Mouse (Mus musculus) layer of hippocampus, adult 9-11 months (tissue): ENCODE measurements around the gene Dcaf6.

ENCODE experiments used
- DNase-seq: peaks from one replicate; pipeline ENCODE4 v3.0.0; 2022

Gene Dcaf6

GRCm38 (mm10) chr1:165460360-165460800 lies at the start of gene Dcaf6, which contains the start of gene Mpc2:
Gene Dcaf6 (minus strand): TSS chr1:165460475.
Gene Mpc2 (plus strand): TSS chr1:165460637.
- DNase-seq = peak; percentile 99

- no peak for DNase-seq
Measured at GRCm38 (mm10) chr1:165506303-165506702, 46.0 kb upstream of the Dcaf6 start.

GRCm38 (mm10) chr1:165503307-165504024 lies 43.2 kb upstream of the Dcaf6 start:
- no peak for DNase-seq

GRCm38 (mm10) chr1:165498856-165499255 lies 38.6 kb upstream of the Dcaf6 start:
- DNase-seq = no peak

- no peak for DNase-seq
Measured at GRCm38 (mm10) chr1:165489197-165489596, 28.9 kb upstream of the Dcaf6 start.

GRCm38 (mm10) chr1:165486108-165486507 lies 25.8 kb upstream of the Dcaf6 start:
- no peak for DNase-seq

GRCm38 (mm10) chr1:165484688-165485233 lies 24.5 kb upstream of the Dcaf6 start, which contains the start of gene Adcy10:
Gene Adcy10 (plus strand): TSS chr1:165485183.
- no peak for DNase-seq

- no peak for DNase-seq
Measured at GRCm38 (mm10) chr1:165471490-165471889, 11.2 kb upstream of the Dcaf6 start.

- DNase-seq = no peak
Measured at GRCm38 (mm10) chr1:165469717-165470116, 9.4 kb upstream of the Dcaf6 start.

GRCm38 (mm10) chr1:165468971-165469370 lies 8.7 kb upstream of the Dcaf6 start:
- no peak for DNase-seq

- no peak for DNase-seq
Measured at GRCm38 (mm10) chr1:165464574-165464973, 4.3 kb upstream of the Dcaf6 start.

- DNase-seq = no peak
Measured at GRCm38 (mm10) chr1:165462861-165463260, 2.6 kb upstream of the Dcaf6 start.

GRCm38 (mm10) chr1:165461681-165462080 lies 1.4 kb upstream of the Dcaf6 start:
- DNase-seq = no peak

- peak; percentile 100 for DNase-seq
Measured at GRCm38 (mm10) chr1:165460801-165461377, 614 bp upstream of the Dcaf6 start.

- DNase-seq = peak; percentile 32
Measured at GRCm38 (mm10) chr1:165459503-165460181, 633 bp downstream of the Dcaf6 start.

- DNase-seq = no peak
Measured at GRCm38 (mm10) chr1:165459041-165459502, 1.2 kb downstream of the Dcaf6 start.

GRCm38 (mm10) chr1:165441719-165442118 lies 18.6 kb downstream of the Dcaf6 start:
- no peak for DNase-seq

GRCm38 (mm10) chr1:165441201-165441600 lies 19.1 kb downstream of the Dcaf6 start:
- DNase-seq = no peak

GRCm38 (mm10) chr1:165440788-165441187 lies 19.5 kb downstream of the Dcaf6 start:
- no peak for DNase-seq

GRCm38 (mm10) chr1:165438289-165439021 lies 21.8 kb downstream of the Dcaf6 start:
- DNase-seq = no peak

- no peak for DNase-seq
Measured at GRCm38 (mm10) chr1:165432883-165433282, 27.4 kb downstream of the Dcaf6 start.

GRCm38 (mm10) chr1:165426254-165426653 lies 34.0 kb downstream of the Dcaf6 start:
- no peak for DNase-seq
